Comparison of ENCODE assay signal across 8 mouse cellular contexts in the genomic region with DNA sequence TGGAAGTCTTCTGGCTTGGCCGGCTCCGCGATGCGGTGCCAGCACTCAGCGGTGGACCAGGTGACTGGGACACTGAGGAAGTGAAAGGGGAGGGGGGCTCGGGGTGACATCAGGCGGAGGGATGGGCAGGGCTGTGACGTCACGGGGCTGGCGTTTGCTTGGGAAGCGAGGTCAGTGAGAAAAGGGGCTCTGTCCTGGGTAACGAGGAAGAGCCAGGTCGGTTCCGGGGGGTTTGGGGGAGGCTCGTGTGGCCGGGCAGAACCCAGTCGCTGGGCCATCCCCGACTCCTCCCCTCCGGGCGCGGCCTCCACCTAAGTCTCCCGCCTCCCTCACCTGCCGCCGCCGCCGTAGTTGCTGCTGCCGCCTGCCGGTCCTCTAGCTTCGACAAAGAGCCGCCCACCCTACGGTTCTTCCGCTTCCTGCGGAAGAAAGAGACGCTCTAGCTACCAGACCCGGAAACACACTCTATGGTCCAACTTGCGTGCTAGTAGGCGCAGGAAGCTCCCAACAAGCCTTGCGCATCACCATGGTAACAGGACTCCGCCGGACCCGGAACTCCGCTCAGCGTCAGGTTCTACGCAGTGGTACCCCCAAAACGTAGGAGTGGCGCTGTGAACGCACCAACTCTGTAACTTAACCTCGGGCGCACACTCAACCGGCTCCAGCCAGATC. TPM values are rescaled to one million over a fixed set of nuclear protein-coding genes. Genes with fewer than 3 reads are reported as not detected.
DNase-seq lines count a peak whose midpoint lies in the region; ATAC-seq lines count a peak whose summit lies in the region.

Gene Zc3h10, minus strand, starts transcription at position 414 of the 672 bp plus-strand sequence.

- H3K27me3 ChIP-seq in forebrain, embryonic 10.5 days (ENCODE audit: poor library complexity, severe bottlenecking) = no peaks in the 10 kb centered on the region
- H3K27me3 ChIP-seq in heart, embryonic 15.5 days = no peaks in the 10 kb centered on the region
- H3K27me3 ChIP-seq in liver, embryonic 15.5 days = no peaks in the 10 kb centered on the region
- no peaks in the 10 kb centered on the region; the same call in 1 of the 2 replicates for H3K27me3 ChIP-seq in neural tube, embryonic 12.5 days (replicated peaks)

- peak within 1 kb of the TSS; percentile 96 for H3K27ac ChIP-seq in forebrain, embryonic 10.5 days
- H3K27ac ChIP-seq in heart, embryonic 15.5 days = peak within 1 kb of the TSS; percentile 96
- peak within 1 kb of the TSS; percentile 94 for H3K27ac ChIP-seq in liver, embryonic 15.5 days (replicated peaks)
- peak within 1 kb of the TSS; percentile 85 for H3K27ac ChIP-seq in neural tube, embryonic 12.5 days

- peak within 1 kb of the TSS; percentile 67 for H3K9ac ChIP-seq in heart, embryonic 15.5 days
- peak within 1 kb of the TSS; percentile 87 for H3K9ac ChIP-seq in liver, embryonic 15.5 days
- H3K9ac ChIP-seq in neural tube, embryonic 12.5 days = peak within 1 kb of the TSS; percentile 76

- peaks cover 40% of the 10 kb centered on the region for H3K4me1 ChIP-seq in forebrain, embryonic 10.5 days
- peaks cover 21% of the 10 kb centered on the region for H3K4me1 ChIP-seq in heart, embryonic 15.5 days (replicated peaks)
- peaks cover 22% of the 10 kb centered on the region for H3K4me1 ChIP-seq in liver, embryonic 15.5 days (replicated peaks)
- peaks cover 12% of the 10 kb centered on the region; the same call in 1 of the 2 replicates for H3K4me1 ChIP-seq in neural tube, embryonic 12.5 days

- H3K4me3 ChIP-seq in forebrain, embryonic 10.5 days = peak within 1 kb of the TSS; percentile 71
- H3K4me3 ChIP-seq in heart, embryonic 15.5 days = peak within 1 kb of the TSS; percentile 68
- H3K4me3 ChIP-seq in liver, embryonic 15.5 days (replicated peaks) = peak within 1 kb of the TSS; percentile 89
- peak within 1 kb of the TSS; percentile 55 for H3K4me3 ChIP-seq in neural tube, embryonic 12.5 days

- no peaks in the 10 kb centered on the region for H3K9me3 ChIP-seq in forebrain, embryonic 10.5 days
- H3K9me3 ChIP-seq in heart, embryonic 15.5 days (replicated peaks) = no peaks in the 10 kb centered on the region
- H3K9me3 ChIP-seq in liver, embryonic 15.5 days (replicated peaks) = no peaks in the 10 kb centered on the region
- no peaks in the 10 kb centered on the region for H3K9me3 ChIP-seq in neural tube, embryonic 12.5 days

- H3K4me2 ChIP-seq in heart, embryonic 15.5 days = peak within 1 kb of the TSS; percentile 87
- peak within 1 kb of the TSS; percentile 90 for H3K4me2 ChIP-seq in liver, embryonic 15.5 days
- peak within 1 kb of the TSS; percentile 71 for H3K4me2 ChIP-seq in neural tube, embryonic 12.5 days (replicated peaks)

- H3K36me3 ChIP-seq in forebrain, embryonic 10.5 days (replicated peaks) = peaks cover 43% of the 10 kb centered on the region
- peaks cover 29% of the 10 kb centered on the region for H3K36me3 ChIP-seq in heart, embryonic 15.5 days
- H3K36me3 ChIP-seq in liver, embryonic 15.5 days (replicated peaks) = peaks cover 34% of the 10 kb centered on the region
- peaks cover 31% of the 10 kb centered on the region for H3K36me3 ChIP-seq in neural tube, embryonic 12.5 days

- ATAC-seq in heart, embryonic 15.5 days (replicated peaks; ENCODE audit: insufficient number of reproducible peaks, insufficient read depth, low FRiP score, low read depth) = peak; percentile 89
- ATAC-seq in liver, embryonic 15.5 days (ENCODE audit: insufficient read depth) = peak; percentile 86
- peak; percentile 90 for ATAC-seq in neural tube, embryonic 12.5 days (ENCODE audit: low FRiP score, low read depth)

- under 1% methylated on average over 50 of the region's 50 CpGs for WGBS in forebrain, embryonic 10.5 days
- under 1% methylated on average over 50 of the region's 50 CpGs for whole genome bisulfite sequencing in heart, embryonic 15.5 days
- WGBS in liver, embryonic 15.5 days (ENCODE audit: insufficient replicate concordance) = under 1% methylated on average over 50 of the region's 50 CpGs
- under 1% methylated on average over 50 of the region's 50 CpGs for WGBS in neural tube, embryonic 12.5 days

- DNase-seq in CD8-positive naive resting alpha-beta T cell, adult 2 months (ENCODE audit: low read depth in 2 of 2, low spot score in 2 of 2) = peak; percentile 93 to 95
- DNase-seq in c-Kit-positive CD71-negative TER-119-negative erythroid progenitor cells, embryonic 14.5 days (ENCODE audit: low read depth) = peak; percentile 96
- DNase-seq in forebrain, embryonic 10.5 days (ENCODE audit: extremely low spot score, low spot score) = peak; percentile 95
- DNase-seq in kidney, postnatal 36 days = peak; percentile 93 to 98
- DNase-seq in telencephalon, adult 2 months (ENCODE audit: low read depth, low spot score) = peak; percentile 99

RNA-seq across cellular contexts. Expression of gene Zc3h10, which starts in this region (rescaled TPM):
- polyA plus RNA-seq in forebrain, embryonic 10.5 days (2016; fragmentation: Nextera tagmentation; extraction: Ambion mirVana) = 11.8 and 14.0 TPM in 2 replicates
- 10.2 and 11.0 TPM in 2 replicates for polyA plus RNA-seq in heart, embryonic 15.5 days (2015; fragmentation: Nextera tagmentation; extraction: Ambion mirVana)
- polyA plus RNA-seq in liver, embryonic 15.5 days (2015; fragmentation: Nextera tagmentation; extraction: Ambion mirVana) = 4.9 and 5.8 TPM in 2 replicates
- 18.9 and 20.3 TPM in 2 replicates for polyA plus RNA-seq in neural tube, embryonic 12.5 days (2016; fragmentation: Nextera tagmentation; extraction: Ambion mirVana)

Comparison
In these comparisons a context has a peak if more than half of its experiments do, and no peak if none do; other contexts are left out.
1. Peak in every context shown above with its lines: DNase-seq, ATAC-seq, H3K4me3 ChIP-seq and H3K27ac ChIP-seq.